Mouse (Mus musculus) liver, postnatal 0 days (tissue): ENCODE results near the gene Mlh3.

Experiments used
- CTCF ChIP-seq: sonication (generic); IDR thresholded peaks from 2 replicates; pipeline ENCODE4 v1.5.1; 2016; ENCODE audit warnings: antibody characterized with exemption, low read depth
- EP300 ChIP-seq: IDR thresholded peaks from 2 replicates; pipeline ENCODE4 v1.6.1; 2016; ENCODE audit warnings: antibody characterized with exemption, low read depth, mild to moderate bottlenecking

DNA sequence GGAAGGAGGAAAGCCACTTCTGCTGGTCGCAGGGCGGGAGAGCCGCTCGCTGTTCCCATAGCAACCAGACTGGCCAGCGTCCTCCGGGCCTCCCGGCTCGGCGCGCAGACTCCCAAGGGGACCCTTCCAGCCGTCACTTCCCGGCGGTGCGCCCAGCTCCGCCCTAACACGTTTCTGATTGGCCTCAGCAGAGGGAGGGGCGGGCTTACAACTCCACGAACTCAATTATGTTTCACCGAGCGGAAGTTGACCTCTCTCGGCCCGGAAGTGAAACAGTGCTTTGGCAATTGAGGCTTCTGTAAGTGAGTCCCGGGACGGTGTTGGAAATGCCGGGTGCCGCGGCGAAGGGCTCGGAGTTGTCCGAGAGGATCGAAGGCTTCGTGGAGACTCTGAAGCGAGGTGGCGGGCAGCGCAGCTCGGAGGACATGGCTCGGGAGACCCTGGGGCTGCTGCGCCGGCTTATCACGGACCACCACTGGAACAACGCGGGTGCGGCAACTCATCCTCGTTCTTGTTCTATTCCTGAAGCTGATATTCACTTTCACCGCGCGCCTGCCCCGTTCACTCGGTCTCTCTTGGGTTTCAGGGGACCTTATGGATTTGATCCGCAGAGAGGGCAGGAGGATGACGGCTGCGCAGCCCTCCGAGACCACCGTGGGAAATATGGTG is 51.0 kb downstream of the Mlh3 start, which contains the start of gene Eif2b2:
- TF ChIP-seq CTCF (no peak), EP300 (peak; percentile 42; the same call in 1 of the 2 replicates)
